Mouse (Mus musculus) hindbrain, embryonic 14.5 days (tissue): ENCODE data around the gene Tap2. TPM values are rescaled to one million over a fixed set of nuclear protein-coding genes. Genes with fewer than 3 reads are reported as not detected.

ENCODE experiments used
- polyA plus RNA-seq: library from polyadenylated mRNA; unstranded; fragments of >200 nt; fragmentation: Nextera tagmentation; extraction: Ambion mirVana; gene quantifications from 2 replicates; pipeline ENCODE4 v1.2.1, GENCODE M21; 2014

The Tap2 gene
- polyA plus RNA-seq, 1 experiment from 2014 or later = 1.6 TPM

Other genes starting within 250 kb of the Tap2 start
- gene Vps52, start 247.7 kb upstream of the Tap2 start, polyA plus RNA-seq = 56.0 and 56.6 TPM in 2 replicates
- 804 and 966 TPM in 2 replicates for gene Rps18, start 247.5 kb upstream of the Tap2 start, polyA plus RNA-seq
- gene H2-K1, start 203.2 kb upstream of the Tap2 start, polyA plus RNA-seq = 12.5 and 16.5 TPM in 2 replicates
- 6.3 and 7.8 TPM in 2 replicates for gene Ring1, start 178.8 kb upstream of the Tap2 start, polyA plus RNA-seq
- 64.3 and 67.3 TPM in 2 replicates for gene H2-Ke6, start 175.5 kb upstream of the Tap2 start, polyA plus RNA-seq
- 87.1 and 97.0 TPM in 2 replicates for gene Slc39a7, start 171.8 kb upstream of the Tap2 start, polyA plus RNA-seq
- 32.2 and 34.5 TPM in 2 replicates for gene Rxrb, start 171.7 kb upstream of the Tap2 start, polyA plus RNA-seq
- gene Col11a2, start 164.1 kb upstream of the Tap2 start, polyA plus RNA-seq = 2.7 and 3.4 TPM in 2 replicates
- gene H2-Oa, start 111.2 kb upstream of the Tap2 start, polyA plus RNA-seq = 0.29 TPM in 1 of 2 replicates, not detected in the other
- gene H2-DMa, start 84.0 kb upstream of the Tap2 start, polyA plus RNA-seq = 19.2 and 20.2 TPM in 2 replicates
- 133 and 136 TPM in 2 replicates for gene Brd2, start 80.9 kb upstream of the Tap2 start, polyA plus RNA-seq
- 0.16 TPM in 1 of 2 replicates, not detected in the other for gene H2-DMb2, start 60.2 kb upstream of the Tap2 start, polyA plus RNA-seq
- 0.72 and 0.76 TPM in 2 replicates for gene H2-DMb1, start 50.5 kb upstream of the Tap2 start, polyA plus RNA-seq
- gene Tap1, start 16.0 kb upstream of the Tap2 start, polyA plus RNA-seq = 2.2 and 2.6 TPM in 2 replicates
- 0.95 and 1.2 TPM in 2 replicates for gene Psmb9, start 15.8 kb upstream of the Tap2 start, polyA plus RNA-seq
- gene Psmb8, start 5.8 kb upstream of the Tap2 start, polyA plus RNA-seq = 3.6 and 3.8 TPM in 2 replicates
- gene H2-Ob, start 35.4 kb downstream of the Tap2 start, polyA plus RNA-seq = not detected in 2 replicates
- gene H2-Ab1, start 54.2 kb downstream of the Tap2 start, polyA plus RNA-seq = 0.80 and 1.8 TPM in 2 replicates
- 0.31 and 0.58 TPM in 2 replicates for gene H2-Aa, start 84.3 kb downstream of the Tap2 start, polyA plus RNA-seq
- 3.9 and 4.2 TPM in 2 replicates for gene H2-Eb1, start 102.3 kb downstream of the Tap2 start, polyA plus RNA-seq
- 0.12 and 0.35 TPM in 2 replicates for gene H2-Eb2, start 122.1 kb downstream of the Tap2 start, polyA plus RNA-seq
- 0.10 TPM in 1 of 2 replicates, not detected in the other for gene Btnl2, start 151.3 kb downstream of the Tap2 start, polyA plus RNA-seq
- not detected in 2 replicates for gene Btnl1, start 173.6 kb downstream of the Tap2 start, polyA plus RNA-seq
- 4.2 and 5.6 TPM in 2 replicates for gene BC051142, start 195.3 kb downstream of the Tap2 start, polyA plus RNA-seq